Mouse (Mus musculus) E14TG2a.4 (cell line): ENCODE measurements at regions not wholly inside any gene's neighbourhood (a gene's known extent, or its start where the extent isn't known, plus 50 kb on each side); places are given as distances from the start of the nearest gene placed in this dataset.

ENCODE experiments used
- H3K27me3 ChIP-seq: 2 replicates; pipeline ENCODE4 v1.6.1; 2014; ENCODE audit warnings: low read length, control low read depth; ENCODE audit not compliant: insufficient read depth
- H3K36me3 ChIP-seq: 2 replicates; pipeline ENCODE4 v1.6.1; 2014; ENCODE audit warnings: low read length, control low read depth; ENCODE audit not compliant: insufficient read depth
- H3K4me1 ChIP-seq: replicated peaks from 2 replicates; pipeline ENCODE4 v1.6.1; 2014; ENCODE audit warnings: low read depth, low read length, control low read depth
- H3K4me3 ChIP-seq: replicated peaks from 2 replicates; pipeline ENCODE4 v1.5.1; 2014; ENCODE audit warnings: mild to moderate bottlenecking, low read length
- H3K9me3 ChIP-seq: 2 replicates; pipeline ENCODE4 v1.6.1; 2014; ENCODE audit warnings: low read length, control low read depth
- CTCF ChIP-seq: conservative IDR thresholded peaks from 2 replicates; pipeline ENCODE4 v1.5.1; 2014; ENCODE audit warnings: low read length
- NANOG ChIP-seq: IDR thresholded peaks from 2 replicates; pipeline ENCODE4 v1.6.1; 2014; ENCODE audit warnings: borderline replicate concordance, low read length, mixed read lengths
- POU5F1 ChIP-seq: IDR thresholded peaks from 2 replicates; pipeline ENCODE4 v1.6.1; 2014; ENCODE audit warnings: low read length, borderline replicate concordance

GRCm38 (mm10) chr6:139248920-139249547 is 252.7 kb downstream of the Rergl start:
- Histone ChIP-seq H3K36me3 (no peaks in the 10 kb centered on the region), H3K4me3 (no peak overlapping the region), H3K4me1 (no peaks in the 10 kb centered on the region), H3K27me3 (no peaks in the 10 kb centered on the region), H3K9me3 (no peaks in the 10 kb centered on the region)
- TF ChIP-seq CTCF (peak; percentile 58), NANOG (no peak), POU5F1 (no peak)

- no peaks in the 10 kb centered on the region for H3K36me3 ChIP-seq
- TF ChIP-seq POU5F1, result no peak
- no peak overlapping the region for H3K4me3 ChIP-seq
Observed at GRCm38 (mm10) chr6:139226127-139226526, 275.6 kb downstream of the Rergl start.

GRCm38 (mm10) chr6:139214488-139214887 is 287.3 kb downstream of the Rergl start:
- H3K9me3 ChIP-seq, result no peaks in the 10 kb centered on the region
- no peak for TF ChIP-seq POU5F1
- TF ChIP-seq CTCF, result no peak
- no peaks in the 10 kb centered on the region for H3K27me3 ChIP-seq
- no peak overlapping the region for H3K4me3 ChIP-seq
- no peaks in the 10 kb centered on the region for H3K36me3 ChIP-seq
- H3K4me1 ChIP-seq, result no peaks in the 10 kb centered on the region

More at GRCm38 (mm10) chr6:139226127-139226526, 275.6 kb downstream of the Rergl start:
- H3K4me1 ChIP-seq, result no peaks in the 10 kb centered on the region
- no peaks in the 10 kb centered on the region for H3K9me3 ChIP-seq
- no peaks in the 10 kb centered on the region for H3K27me3 ChIP-seq

GRCm38 (mm10) chr6:139210256-139210655 is 291.5 kb downstream of the Rergl start:
- no peaks in the 10 kb centered on the region for H3K4me1 ChIP-seq
- no peaks in the 10 kb centered on the region for H3K27me3 ChIP-seq
- TF ChIP-seq NANOG, result no peak
- no peak for TF ChIP-seq POU5F1
- TF ChIP-seq CTCF, result no peak
- H3K36me3 ChIP-seq, result no peaks in the 10 kb centered on the region
- H3K9me3 ChIP-seq, result no peaks in the 10 kb centered on the region
- H3K4me3 ChIP-seq, result no peak overlapping the region

- H3K9me3 ChIP-seq, result no peaks in the 10 kb centered on the region
- no peak for TF ChIP-seq NANOG
- TF ChIP-seq CTCF, result no peak
- TF ChIP-seq POU5F1, result no peak
- H3K27me3 ChIP-seq, result no peaks in the 10 kb centered on the region
- no peak overlapping the region for H3K4me3 ChIP-seq
- H3K4me1 ChIP-seq, result no peaks in the 10 kb centered on the region
- no peaks in the 10 kb centered on the region for H3K36me3 ChIP-seq
Observed at GRCm38 (mm10) chr6:139198601-139199000, 303.2 kb downstream of the Rergl start.

- Histone ChIP-seq H3K36me3 (no peaks in the 10 kb centered on the region), H3K9me3 (no peaks in the 10 kb centered on the region), H3K4me1 (no peaks in the 10 kb centered on the region), H3K27me3 (no peaks in the 10 kb centered on the region), H3K4me3 (no peak overlapping the region)
- TF ChIP-seq POU5F1, result no peak
- TF ChIP-seq NANOG, result no peak
- TF ChIP-seq CTCF, result no peak
Observed at GRCm38 (mm10) chr6:139186431-139186830, 315.3 kb downstream of the Rergl start.

- H3K27me3 ChIP-seq, result no peaks in the 10 kb centered on the region
- H3K4me3 ChIP-seq, result no peak overlapping the region
- H3K9me3 ChIP-seq, result peaks cover 9% of the 10 kb centered on the region
- no peaks in the 10 kb centered on the region for H3K4me1 ChIP-seq
- H3K36me3 ChIP-seq, result no peaks in the 10 kb centered on the region
- TF ChIP-seq POU5F1 (no peak), CTCF (no peak), NANOG (no peak)
Observed at GRCm38 (mm10) chr6:139160352-139160751, 341.4 kb downstream of the Rergl start.

- no peak overlapping the region for H3K4me3 ChIP-seq
- H3K36me3 ChIP-seq, result no peaks in the 10 kb centered on the region
- H3K4me1 ChIP-seq, result no peaks in the 10 kb centered on the region
- H3K27me3 ChIP-seq, result no peaks in the 10 kb centered on the region
- no peak for TF ChIP-seq CTCF
- TF ChIP-seq POU5F1, result no peak
- no peak for TF ChIP-seq NANOG
- peaks cover 9% of the 10 kb centered on the region for H3K9me3 ChIP-seq
Observed at GRCm38 (mm10) chr6:139159741-139160140, 342.0 kb downstream of the Rergl start.

GRCm38 (mm10) chr6:139154802-139155201 is 347.0 kb downstream of the Rergl start:
- no peak overlapping the region for H3K4me3 ChIP-seq
- no peaks in the 10 kb centered on the region for H3K27me3 ChIP-seq
- no peaks in the 10 kb centered on the region for H3K4me1 ChIP-seq
- TF ChIP-seq NANOG, result no peak
- TF ChIP-seq CTCF, result no peak
- no peak for TF ChIP-seq POU5F1
- peaks cover 7% of the 10 kb centered on the region for H3K9me3 ChIP-seq
- H3K36me3 ChIP-seq, result no peaks in the 10 kb centered on the region
